Mouse (Mus musculus): ENCODE results near the gene Copa.
A peak's percentile ranks its signal among the peaks of the same experiment; 100 is the strongest.

The Copa gene

DNA sequence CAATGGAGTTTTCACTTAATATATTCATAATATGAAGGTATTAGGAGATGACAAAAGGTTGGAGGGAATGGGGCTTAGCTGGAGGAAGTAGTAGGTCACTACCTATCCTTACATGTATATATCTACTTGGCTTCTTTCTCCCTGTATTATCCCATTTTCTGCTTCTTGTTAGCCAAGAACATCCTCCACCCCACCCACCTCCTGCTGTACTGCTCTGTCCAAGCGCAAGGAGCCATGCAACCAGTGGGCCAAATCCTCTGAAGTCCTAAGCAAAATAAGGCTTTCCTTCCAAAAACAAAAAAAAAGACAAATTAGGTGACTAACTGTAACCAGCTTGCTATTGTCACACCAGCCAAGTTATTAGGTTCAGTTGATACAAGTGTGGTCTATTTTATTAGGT is 58.5 kb downstream of the Copa start:
- no peak for DNase-seq (ENCODE audit: low spot score)

- no peak for DNase-seq (ENCODE audit: low spot score)
Measured at GRCm38 (mm10) chr1:172141529-172141928, 59.2 kb downstream of the Copa start.

GRCm38 (mm10) chr1:172143570-172143969 is 61.2 kb downstream of the Copa start:
- DNase-seq (ENCODE audit: low spot score) = peak; percentile 63

- peak; percentile 98 for DNase-seq (ENCODE audit: low spot score)
Measured at GRCm38 (mm10) chr1:172147835-172148278, 65.5 kb downstream of the Copa start, which contains the start of gene Dcaf8. Gene Dcaf8, plus strand, starts transcription at chr1:172148084.

DNA sequence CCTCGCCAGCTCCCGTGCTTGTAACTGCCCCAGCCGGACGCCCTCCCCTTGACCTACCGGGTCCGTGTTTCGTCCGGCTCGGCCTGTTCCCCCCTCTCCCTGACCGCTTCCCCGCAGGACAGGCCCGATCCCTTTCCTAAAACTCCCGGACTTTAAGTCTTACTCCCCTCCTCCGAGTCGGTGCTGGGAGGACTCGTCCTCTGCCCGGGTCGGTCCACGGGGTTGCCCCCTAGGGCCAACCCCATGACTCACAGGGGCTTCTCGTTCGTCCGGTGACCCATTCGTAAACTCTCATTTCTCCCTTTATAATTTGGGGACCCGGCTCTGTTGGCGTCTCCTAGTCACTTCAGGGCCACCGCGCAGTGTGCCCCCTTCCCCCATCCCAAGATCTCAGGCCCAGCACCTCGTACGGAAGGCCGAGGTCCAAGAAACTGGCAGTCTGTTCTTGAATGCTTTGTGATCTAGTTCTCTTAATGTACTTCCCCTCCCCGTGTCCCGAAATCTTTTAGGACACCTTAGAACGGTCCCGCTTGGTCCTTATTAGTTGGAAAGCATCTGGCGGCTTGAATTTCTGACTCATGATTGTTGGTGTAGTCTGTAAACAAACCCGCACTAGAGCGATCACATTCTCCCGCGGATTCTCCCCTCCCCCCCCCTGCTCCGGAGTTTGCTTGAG is 66.1 kb downstream of the Copa start:
- DNase-seq (ENCODE audit: low spot score) = peak; percentile 66

- no peak for DNase-seq (ENCODE audit: low spot score)
Measured at GRCm38 (mm10) chr1:172148955-172149815, 66.9 kb downstream of the Copa start.

GRCm38 (mm10) chr1:172154536-172154935 is 72.2 kb downstream of the Copa start:
- no peak for DNase-seq (ENCODE audit: low spot score)

DNA sequence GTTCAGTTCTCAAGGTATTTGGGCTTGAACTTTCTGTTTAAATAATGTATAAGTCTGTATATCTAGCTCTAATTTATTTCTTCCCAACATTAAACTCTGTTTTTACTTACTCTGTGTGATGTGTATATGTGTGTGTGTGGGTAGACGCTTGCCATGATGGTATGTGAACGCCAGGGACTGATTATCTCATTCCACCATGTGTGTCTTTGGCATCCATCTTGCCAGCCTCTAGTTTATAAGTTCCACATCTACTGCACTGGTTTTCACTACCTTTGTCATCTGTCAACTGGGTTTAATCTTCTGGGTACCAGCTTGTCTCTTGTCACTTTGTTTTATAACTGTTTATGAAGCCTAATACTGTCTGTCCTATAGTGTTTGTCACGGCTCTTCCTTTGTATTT is 73.2 kb downstream of the Copa start:
- DNase-seq (ENCODE audit: low spot score) = no peak

DNA sequence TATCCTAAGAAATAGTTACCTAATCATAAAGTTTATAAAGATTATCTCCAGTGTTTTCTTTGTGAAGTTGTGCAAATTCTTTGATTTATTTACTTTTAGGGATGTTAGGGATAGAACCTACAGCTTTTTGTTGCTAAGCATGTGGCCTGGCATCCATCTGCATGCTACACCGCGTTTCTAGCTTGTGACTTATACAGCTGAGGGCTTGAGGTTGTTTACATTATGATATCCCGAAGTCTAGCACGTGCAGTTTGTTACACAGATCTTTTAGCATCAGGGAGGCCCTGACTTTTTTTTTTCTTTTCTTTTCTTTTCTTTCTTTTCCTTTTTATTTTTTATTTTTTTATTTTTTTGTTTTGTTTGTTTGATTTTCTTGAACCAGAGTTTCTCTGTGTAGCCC is 77.6 kb downstream of the Copa start:
- no peak for DNase-seq (ENCODE audit: low spot score)

- DNase-seq (ENCODE audit: low spot score) = no peak
Measured at GRCm38 (mm10) chr1:172160508-172160907, 78.2 kb downstream of the Copa start.

- no peak for DNase-seq (ENCODE audit: low spot score)
Measured at GRCm38 (mm10) chr1:172162009-172162408, 79.7 kb downstream of the Copa start.

GRCm38 (mm10) chr1:172162959-172163358 is 80.6 kb downstream of the Copa start:
- no peak for DNase-seq (ENCODE audit: low spot score)

DNA sequence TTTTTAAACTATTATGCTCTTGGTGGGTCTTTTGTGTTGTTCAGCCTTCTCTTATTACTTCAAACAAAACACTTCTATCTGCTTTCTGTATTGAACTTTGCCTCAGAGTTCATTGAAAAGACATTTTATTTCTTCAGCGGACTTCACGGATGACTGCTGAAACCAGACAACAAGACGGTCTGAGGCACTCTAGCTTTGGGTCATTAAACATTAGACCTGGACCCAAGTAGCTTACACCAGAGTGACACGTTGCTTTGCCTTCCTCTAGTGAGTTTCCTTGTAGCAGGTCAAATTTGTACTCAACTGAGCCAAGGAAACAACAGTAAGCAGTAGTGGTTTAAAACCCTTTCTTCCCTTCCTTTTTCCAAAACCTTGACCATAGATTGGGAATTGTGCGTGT is 85.6 kb downstream of the Copa start:
- no peak for DNase-seq (ENCODE audit: low spot score)

GRCm38 (mm10) chr1:172169809-172170208 is 87.5 kb downstream of the Copa start:
- DNase-seq (ENCODE audit: low spot score) = no peak

Data from testis, postnatal 10 days (tissue).